Mouse (Mus musculus): Measurements from ENCODE around the gene Crabp2. TPM values are rescaled to one million over a fixed set of nuclear protein-coding genes. Genes with fewer than 3 reads are reported as not detected.

Gene Crabp2
- polyA plus RNA-seq, 1 experiment = not detected

GRCm38 (mm10) chr3:87959371-87959770, 10.9 kb downstream of the Crabp2 start:
- TF ChIP-seq CTCF (IDR thresholded peaks at IDR 0.05; ENCODE audit: extremely low read depth, insufficient read length, insufficient replicate concordance, low read depth, low read length) (no peak), POLR2A (IDR thresholded peaks at IDR 0.05; ENCODE audit: low read depth, low read length) (no peak)
- Histone ChIP-seq H3K27ac (ENCODE audit: insufficient read depth, low read depth, low read length) (no peak overlapping the region), H3K36me3 (ENCODE audit: control insufficient read depth, insufficient read depth, low read length) (no peaks in the 10 kb centered on the region), H3K4me3 (ENCODE audit: low read depth, low read length) (no peak overlapping the region), H3K4me1 (ENCODE audit: control insufficient read depth, insufficient read depth, insufficient read length, low read length) (no peaks in the 10 kb centered on the region), H3K27me3 (ENCODE audit: control insufficient read depth, insufficient read depth, low read length) (0 out of 2 replicates have a peak, but pooled peaks cover 3% of the 10 kb centered on the region)
- WGBS = 73% methylated on average over 7 of the region's 7 CpGs

- peak overlapping the region; percentile 55 for H3K4me3 ChIP-seq (ENCODE audit: low read depth, low read length)
- WGBS = 20% methylated on average over 10 of the region's 10 CpGs
- H3K4me1 ChIP-seq (ENCODE audit: control insufficient read depth, insufficient read depth, insufficient read length, low read length) = no peaks in the 10 kb centered on the region
- no peaks in the 10 kb centered on the region for H3K36me3 ChIP-seq (ENCODE audit: control insufficient read depth, insufficient read depth, low read length)
- 0 out of 2 replicates have a peak, but pooled peaks cover 3% of the 10 kb centered on the region for H3K27me3 ChIP-seq (ENCODE audit: control insufficient read depth, insufficient read depth, low read length)
- no peak for TF ChIP-seq POLR2A (IDR thresholded peaks at IDR 0.05; ENCODE audit: low read depth, low read length)
- H3K27ac ChIP-seq (ENCODE audit: insufficient read depth, low read depth, low read length) = no peak overlapping the region
Observed at GRCm38 (mm10) chr3:87960191-87960585, 11.7 kb downstream of the Crabp2 start.

GRCm38 (mm10) chr3:87960586-87961191, 12.2 kb downstream of the Crabp2 start:
- H3K36me3 ChIP-seq (ENCODE audit: control insufficient read depth, insufficient read depth, low read length) = no peaks in the 10 kb centered on the region
- TF ChIP-seq POLR2A (IDR thresholded peaks at IDR 0.05; ENCODE audit: low read depth, low read length) (no peak), CTCF (IDR thresholded peaks at IDR 0.05; ENCODE audit: extremely low read depth, insufficient read length, insufficient replicate concordance, low read depth, low read length) (peak; percentile 96)
- 0 out of 2 replicates have a peak, but pooled peaks cover 3% of the 10 kb centered on the region for H3K27me3 ChIP-seq (ENCODE audit: control insufficient read depth, insufficient read depth, low read length)
- H3K27ac ChIP-seq (ENCODE audit: insufficient read depth, low read depth, low read length) = no peak overlapping the region
- H3K4me1 ChIP-seq (ENCODE audit: control insufficient read depth, insufficient read depth, insufficient read length, low read length) = no peaks in the 10 kb centered on the region
- WGBS = under 1% methylated on average over 27 of the region's 27 CpGs
- H3K4me3 ChIP-seq (ENCODE audit: low read depth, low read length) = peak overlapping the region; percentile 55

GRCm38 (mm10) chr3:87970184-87970938, 21.9 kb downstream of the Crabp2 start:
- Histone ChIP-seq H3K27me3 (ENCODE audit: control insufficient read depth, insufficient read depth, low read length) (peaks cover 28% of the 10 kb centered on the region), H3K36me3 (ENCODE audit: control insufficient read depth, insufficient read depth, low read length) (no peaks in the 10 kb centered on the region), H3K4me1 (ENCODE audit: control insufficient read depth, insufficient read depth, insufficient read length, low read length) (peaks cover 8% of the 10 kb centered on the region), H3K4me3 (ENCODE audit: low read depth, low read length) (peak overlapping the region; percentile 61), H3K27ac (ENCODE audit: insufficient read depth, low read depth, low read length) (no peak overlapping the region)
- 5% methylated on average over 21 of the region's 21 CpGs for WGBS
- TF ChIP-seq CTCF (IDR thresholded peaks at IDR 0.05; ENCODE audit: extremely low read depth, insufficient read length, insufficient replicate concordance, low read depth, low read length) = peak; percentile 29; the same call in 1 of the 2 replicates
- TF ChIP-seq POLR2A (IDR thresholded peaks at IDR 0.05; ENCODE audit: low read depth, low read length) = no peak

GRCm38 (mm10) chr3:87970939-87971488, 22.5 kb downstream of the Crabp2 start, which contains the start of gene Nes:
Gene Nes, plus strand, starts transcription at chr3:87971078.
- Histone ChIP-seq H3K27ac (ENCODE audit: insufficient read depth, low read depth, low read length) (0 out of 2 replicates have a peak within 1 kb of the TSS, but pooled peaks have one; percentile 2), H3K4me1 (ENCODE audit: control insufficient read depth, insufficient read depth, insufficient read length, low read length) (peaks cover 8% of the 10 kb centered on the region), H3K4me3 (ENCODE audit: low read depth, low read length) (peak within 1 kb of the TSS; percentile 61), H3K36me3 (ENCODE audit: control insufficient read depth, insufficient read depth, low read length) (no peaks in the 10 kb centered on the region), H3K27me3 (ENCODE audit: control insufficient read depth, insufficient read depth, low read length) (peaks cover 28% of the 10 kb centered on the region)
- no peak for TF ChIP-seq CTCF (IDR thresholded peaks at IDR 0.05; ENCODE audit: extremely low read depth, insufficient read length, insufficient replicate concordance, low read depth, low read length)
- TF ChIP-seq POLR2A (IDR thresholded peaks at IDR 0.05; ENCODE audit: low read depth, low read length) = peak; percentile 39; the same call in 1 of the 2 replicates
- under 1% methylated on average over 44 of the region's 44 CpGs for WGBS

GRCm38 (mm10) chr3:87971489-87972202, 23.2 kb downstream of the Crabp2 start:
- 3% methylated on average over 60 of the region's 60 CpGs for WGBS
- TF ChIP-seq POLR2A (IDR thresholded peaks at IDR 0.05; ENCODE audit: low read depth, low read length) (no peak), CTCF (IDR thresholded peaks at IDR 0.05; ENCODE audit: extremely low read depth, insufficient read length, insufficient replicate concordance, low read depth, low read length) (no peak)
- Histone ChIP-seq H3K36me3 (ENCODE audit: control insufficient read depth, insufficient read depth, low read length) (no peaks in the 10 kb centered on the region), H3K27me3 (ENCODE audit: control insufficient read depth, insufficient read depth, low read length) (peaks cover 28% of the 10 kb centered on the region), H3K4me1 (ENCODE audit: control insufficient read depth, insufficient read depth, insufficient read length, low read length) (peaks cover 8% of the 10 kb centered on the region), H3K4me3 (ENCODE audit: low read depth, low read length) (peak overlapping the region; percentile 61), H3K27ac (ENCODE audit: insufficient read depth, low read depth, low read length) (0 out of 2 replicates have a peak overlapping the region, but pooled peaks have one; percentile 2)

Data from small intestine, adult 2 months (tissue).